12 mouse cellular contexts compared by ENCODE assay signal in the genomic region with DNA sequence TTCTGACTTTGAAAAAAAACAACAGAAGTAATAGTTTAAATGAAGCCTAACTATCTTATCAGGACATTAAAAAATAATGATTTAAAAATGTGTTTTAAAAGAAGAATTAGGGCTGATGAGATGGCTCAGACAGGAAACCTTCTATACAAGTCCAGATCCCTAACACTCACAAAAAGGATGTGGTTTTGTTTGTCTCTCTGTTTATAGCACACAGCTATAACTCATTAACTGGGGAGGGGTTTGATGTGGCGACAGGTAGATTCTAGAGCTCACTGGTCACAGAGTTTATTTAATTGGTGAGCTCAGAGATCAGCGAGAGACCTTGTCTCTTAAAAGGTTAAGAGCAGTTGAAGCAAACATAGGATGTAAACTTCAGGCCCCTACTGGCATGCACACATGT.
"Had no signal": no experiment of that assay in that cellular context is flagged by ENCODE, and none has a peak within 500 bp of the region (broad histone marks: within the 10 kb centered on the region; RNA-seq: fewer than 3 reads in every experiment).

No protein-coding gene starts in this region.

- DNase-seq: retina, postnatal 1 day; right cerebral cortex, adult 18-20 months; right cerebral cortex, postnatal 14 days; right cerebral cortex, postnatal 25 days; right cerebral cortex, postnatal 4 days; spleen, adult 18-20 months; thymus, adult 18-20 months; thymus, adult 2 months; thymus, postnatal 14 days; thymus, postnatal 25 days; thymus, postnatal 36 days; thymus, postnatal 4 days had no signal
